Comparison of ENCODE assay signal across 14 mouse cellular contexts in genomic region chr11:54353121-54353576, GRCm38 (mm10). TPM values are rescaled to one million over a fixed set of nuclear protein-coding genes. Genes with fewer than 3 reads are reported as not detected.
DNase-seq lines count a peak whose midpoint lies in the region; ATAC-seq and TF ChIP-seq lines count a peak whose summit lies in the region.
"Had no signal": no experiment of that assay in that cellular context is flagged by ENCODE, and none has a peak within 500 bp of the region (broad histone marks: within the 10 kb centered on the region; RNA-seq: fewer than 3 reads in every experiment).

No protein-coding gene starts in this region.

- 10% methylated on average over 8 of the region's 8 CpGs for WGBS in embryonic facial prominence, embryonic 10.5 days
- 4% methylated on average over 8 of the region's 8 CpGs for WGBS in hindbrain, embryonic 10.5 days
- 9% methylated on average over 8 of the region's 8 CpGs for WGBS in midbrain, embryonic 15.5 days
- WGBS in liver, embryonic 11.5 days = 55% methylated on average over 8 of the region's 8 CpGs

- peak; percentile 71 for ATAC-seq in midbrain, embryonic 15.5 days (replicated peaks)
- ATAC-seq in liver, embryonic 11.5 days (replicated peaks; ENCODE audit: low FRiP score) = no peak
- no peak for ATAC-seq in cerebellum, adult (ENCODE audit: insufficient number of reproducible peaks, low FRiP score, low TSS enrichment)
- ATAC-seq: CD4-positive, CD25-positive, alpha-beta regulatory T cell, adult 4 months had no signal

- TF ChIP-seq POLR2A in ES-Bruce4 (IDR thresholded peaks at IDR 0.05; ENCODE audit: insufficient read depth, low read length) = no peak

- no peak overlapping the region for H3K4me3 ChIP-seq in ES-Bruce4 (ENCODE audit: low read depth, low read length)
- H3K4me3 ChIP-seq in embryonic facial prominence, embryonic 10.5 days = peak overlapping the region; percentile 11; the same call in 1 of the 2 replicates
- H3K4me3 ChIP-seq in hindbrain, embryonic 10.5 days = peak overlapping the region; percentile 29
- H3K4me3 ChIP-seq in midbrain, embryonic 15.5 days = no peak overlapping the region
- no peak overlapping the region for H3K4me3 ChIP-seq in liver, embryonic 11.5 days (ENCODE audit: low read depth, low read length)
- H3K4me3 ChIP-seq: erythroblast, embryonic 14.5 days had no signal

- no peaks in the 10 kb centered on the region for H3K9me3 ChIP-seq in ES-Bruce4 (replicated peaks; ENCODE audit: control insufficient read depth, insufficient read depth, low read length, poor library complexity, severe bottlenecking)
- H3K9me3 ChIP-seq in embryonic facial prominence, embryonic 10.5 days = peaks cover 2% of the 10 kb centered on the region; the same call in 1 of the 2 replicates
- H3K9me3 ChIP-seq in hindbrain, embryonic 10.5 days = no peaks in the 10 kb centered on the region
- H3K9me3 ChIP-seq in midbrain, embryonic 15.5 days = no peaks in the 10 kb centered on the region
- H3K9me3 ChIP-seq in liver, embryonic 11.5 days (ENCODE audit: control insufficient read depth, low read length) = no peaks in the 10 kb centered on the region

- no peaks in the 10 kb centered on the region for H3K36me3 ChIP-seq in ES-Bruce4 (ENCODE audit: control insufficient read depth, insufficient read depth, low read length, poor library complexity, severe bottlenecking)
- no peaks in the 10 kb centered on the region for H3K36me3 ChIP-seq in embryonic facial prominence, embryonic 10.5 days (replicated peaks)
- H3K36me3 ChIP-seq in hindbrain, embryonic 10.5 days = no peaks in the 10 kb centered on the region
- H3K36me3 ChIP-seq in midbrain, embryonic 15.5 days (replicated peaks) = peaks cover 8% of the 10 kb centered on the region; the same call in 1 of the 2 replicates
- H3K36me3 ChIP-seq in liver, embryonic 11.5 days (ENCODE audit: control insufficient read depth, insufficient read depth, low read length) = no peaks in the 10 kb centered on the region

- H3K4me2 ChIP-seq in midbrain, embryonic 15.5 days = no peak overlapping the region
- H3K4me2 ChIP-seq in liver, embryonic 11.5 days = no peak overlapping the region

- DNase-seq in embryonic facial prominence, embryonic 10.5 days (ENCODE audit: low spot score) = peak; percentile 38
- peak; percentile 70 for DNase-seq in hindbrain, embryonic 10.5 days (ENCODE audit: low spot score)
- no peak for DNase-seq in liver, embryonic 11.5 days (ENCODE audit: low spot score)
- no peak for DNase-seq in left cerebral cortex, adult 11 months (ENCODE audit: low spot score)
- DNase-seq in kidney, adult 18-20 months = no peak

- 0 out of 2 replicates have a peak, but pooled peaks have one; percentile 7 for TF ChIP-seq EP300 in ES-Bruce4 (IDR thresholded peaks at IDR 0.05; ENCODE audit: insufficient read depth, low read depth, low read length)

- H3K4me1 ChIP-seq in ES-Bruce4 (ENCODE audit: control insufficient read depth, insufficient read depth, low read length) = peaks cover 2% of the 10 kb centered on the region
- peaks cover 25% of the 10 kb centered on the region for H3K4me1 ChIP-seq in embryonic facial prominence, embryonic 10.5 days
- peaks cover 38% of the 10 kb centered on the region for H3K4me1 ChIP-seq in hindbrain, embryonic 10.5 days (replicated peaks)
- peaks cover 15% of the 10 kb centered on the region for H3K4me1 ChIP-seq in midbrain, embryonic 15.5 days
- H3K4me1 ChIP-seq in liver, embryonic 11.5 days (replicated peaks; ENCODE audit: control insufficient read depth, insufficient read depth, low read length) = no peaks in the 10 kb centered on the region

- no peak for TF ChIP-seq CTCF in ES-Bruce4 (IDR thresholded peaks at IDR 0.05; ENCODE audit: low read depth, low read length)

- H3K9ac ChIP-seq in ES-Bruce4 (ENCODE audit: low read depth, poor library complexity, severe bottlenecking) = no peak overlapping the region
- H3K9ac ChIP-seq in midbrain, embryonic 15.5 days = 0 out of 2 replicates have a peak overlapping the region, but pooled peaks have one; percentile 18
- no peak overlapping the region for H3K9ac ChIP-seq in liver, embryonic 11.5 days (ENCODE audit: low read depth, low read length)

- no peaks in the 10 kb centered on the region for H3K27me3 ChIP-seq in ES-Bruce4 (ENCODE audit: control insufficient read depth, insufficient read depth, low read length, poor library complexity, severe bottlenecking)
- 0 out of 2 replicates have a peak, but pooled peaks cover 5% of the 10 kb centered on the region for H3K27me3 ChIP-seq in embryonic facial prominence, embryonic 10.5 days (replicated peaks; ENCODE audit: low read depth, poor library complexity, severe bottlenecking)
- H3K27me3 ChIP-seq in hindbrain, embryonic 10.5 days (ENCODE audit: insufficient read depth, poor library complexity, severe bottlenecking) = 0 out of 2 replicates have a peak, but pooled peaks cover 7% of the 10 kb centered on the region
- H3K27me3 ChIP-seq in midbrain, embryonic 15.5 days (replicated peaks) = no peaks in the 10 kb centered on the region
- no peaks in the 10 kb centered on the region for H3K27me3 ChIP-seq in liver, embryonic 11.5 days (replicated peaks; ENCODE audit: control insufficient read depth, insufficient read depth, low read length)

- no peak overlapping the region for H3K27ac ChIP-seq in ES-Bruce4 (ENCODE audit: insufficient read depth, low read length)
- peak overlapping the region; percentile 81 for H3K27ac ChIP-seq in embryonic facial prominence, embryonic 10.5 days (replicated peaks)
- peak overlapping the region; percentile 89 for H3K27ac ChIP-seq in hindbrain, embryonic 10.5 days
- peak overlapping the region; percentile 75 for H3K27ac ChIP-seq in midbrain, embryonic 15.5 days
- no peak overlapping the region for H3K27ac ChIP-seq in liver, embryonic 11.5 days (ENCODE audit: low read depth, low read length)
- H3K27ac ChIP-seq: kidney, postnatal 0 days had no signal

RNA-seq across cellular contexts. Expression of gene Meikin, which starts 17.3 kb away (rescaled TPM):
- not detected in 2 replicates for polyA plus RNA-seq in ES-Bruce4 (2011; ENCODE audit: insufficient read depth, insufficient read length, low read depth, missing spikeins)
- polyA plus RNA-seq in embryonic facial prominence, embryonic 10.5 days (2016; fragmentation: Nextera tagmentation; extraction: Ambion mirVana) = not detected in 2 replicates
- not detected in 2 replicates for polyA plus RNA-seq in hindbrain, embryonic 10.5 days (2016; fragmentation: Nextera tagmentation; extraction: Ambion mirVana)
- not detected in 2 replicates for polyA plus RNA-seq in midbrain, embryonic 15.5 days (2015; fragmentation: Nextera tagmentation; extraction: Ambion mirVana)
- polyA plus RNA-seq in liver, embryonic 11.5 days (2014; fragmentation: Nextera tagmentation; extraction: Ambion mirVana) = not detected in 2 replicates
- polyA plus RNA-seq: CD4-positive, CD25-positive, alpha-beta regulatory T cell, adult 4 months; erythroblast, embryonic 14.5 days; heart, embryonic 16.5 days; kidney, postnatal 0 days; limb, embryonic 14.5 days; stomach, embryonic 16.5 days had no signal

RNA-seq across cellular contexts. Expression of gene Acsl6, which starts 49.6 kb away (rescaled TPM):
- 3.1 and 3.4 TPM in 2 replicates for polyA plus RNA-seq in ES-Bruce4 (2011; ENCODE audit: insufficient read depth, insufficient read length, low read depth, missing spikeins)
- 4.0 and 5.2 TPM in 2 replicates for polyA plus RNA-seq in embryonic facial prominence, embryonic 10.5 days (2016; fragmentation: Nextera tagmentation; extraction: Ambion mirVana)
- polyA plus RNA-seq in hindbrain, embryonic 10.5 days (2016; fragmentation: Nextera tagmentation; extraction: Ambion mirVana) = 12.4 and 18.2 TPM in 2 replicates
- polyA plus RNA-seq in midbrain, embryonic 15.5 days (2015; fragmentation: Nextera tagmentation; extraction: Ambion mirVana) = 42.7 and 44.0 TPM in 2 replicates
- 2.2 and 2.3 TPM in 2 replicates for polyA plus RNA-seq in liver, embryonic 11.5 days (2014; fragmentation: Nextera tagmentation; extraction: Ambion mirVana)
- polyA plus RNA-seq: CD4-positive, CD25-positive, alpha-beta regulatory T cell, adult 4 months had no signal

Comparison
In these comparisons a context has a peak if more than half of its experiments do, and no peak if none do; other contexts are left out.
1. H3K27ac ChIP-seq: peak in embryonic facial prominence, embryonic 10.5 days (single experiment), hindbrain, embryonic 10.5 days (single experiment) and midbrain, embryonic 15.5 days (single experiment); none in ES-Bruce4 (single experiment) and liver, embryonic 11.5 days (single experiment).
2. H3K4me3 ChIP-seq: peak in embryonic facial prominence, embryonic 10.5 days (single experiment) and hindbrain, embryonic 10.5 days (single experiment); none in ES-Bruce4 (single experiment), midbrain, embryonic 15.5 days (single experiment) and liver, embryonic 11.5 days (single experiment).
3. DNase-seq: peak in embryonic facial prominence, embryonic 10.5 days (single experiment) and hindbrain, embryonic 10.5 days (single experiment); none in liver, embryonic 11.5 days (single experiment), left cerebral cortex, adult 11 months (single experiment) and kidney, adult 18-20 months (single experiment).